Mouse (Mus musculus): ENCODE measurements at regions not wholly inside any gene's neighbourhood (a gene's known extent, or its start where the extent isn't known, plus 50 kb on each side); places are given as distances from the start of the nearest gene placed in this dataset.
A peak's percentile ranks its signal among the peaks of the same experiment; 100 is the strongest.

DNA sequence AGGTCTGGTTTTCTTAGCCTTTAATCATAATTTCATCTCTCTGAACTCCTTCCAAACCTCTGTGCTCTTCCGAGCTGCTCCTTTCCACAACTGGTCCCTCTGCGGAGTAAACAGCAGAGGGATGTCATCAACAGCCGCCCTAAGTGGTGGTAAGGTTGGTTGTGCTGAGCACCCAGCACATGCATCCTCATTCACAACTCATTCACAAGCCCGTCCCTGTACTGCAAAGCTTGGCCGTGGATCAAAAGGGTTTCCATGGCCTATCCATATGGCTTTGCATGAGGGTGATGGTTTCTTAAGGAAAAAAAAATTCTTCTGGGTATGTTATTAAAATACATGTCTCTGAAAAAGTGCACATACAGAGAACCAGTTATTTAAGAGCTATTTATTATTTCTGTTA lies 828.6 kb upstream of the Sox9 start:
- no peaks in the 10 kb centered on the region for H3K27me3 ChIP-seq (ENCODE audit: insufficient read depth, low read length)
- H3K36me3 ChIP-seq (ENCODE audit: insufficient read depth, low read length), result no peaks in the 10 kb centered on the region
- WGBS, result 66% methylated on average over 5 of the region's 5 CpGs
- no peak for TF ChIP-seq CTCF (IDR thresholded peaks at IDR 0.05)
- ATAC-seq (ENCODE audit: low FRiP score) (no peak), DNase-seq (ENCODE audit: low spot score) (no peak)
- H3K9me3 ChIP-seq (ENCODE audit: low read length), result no peaks in the 10 kb centered on the region
- no peaks in the 10 kb centered on the region for H3K4me1 ChIP-seq (ENCODE audit: insufficient read depth, low read length)
- no peak overlapping the region for H3K27ac ChIP-seq (ENCODE audit: low read depth, low read length)
- no peak overlapping the region for H3K4me2 ChIP-seq (ENCODE audit: low read depth, low read length, poor library complexity, severe bottlenecking)
- H3K9ac ChIP-seq (replicated peaks; ENCODE audit: low read length, poor library complexity, severe bottlenecking), result no peak overlapping the region
- H3K4me3 ChIP-seq (ENCODE audit: low read depth, low read length), result no peak overlapping the region

DNA sequence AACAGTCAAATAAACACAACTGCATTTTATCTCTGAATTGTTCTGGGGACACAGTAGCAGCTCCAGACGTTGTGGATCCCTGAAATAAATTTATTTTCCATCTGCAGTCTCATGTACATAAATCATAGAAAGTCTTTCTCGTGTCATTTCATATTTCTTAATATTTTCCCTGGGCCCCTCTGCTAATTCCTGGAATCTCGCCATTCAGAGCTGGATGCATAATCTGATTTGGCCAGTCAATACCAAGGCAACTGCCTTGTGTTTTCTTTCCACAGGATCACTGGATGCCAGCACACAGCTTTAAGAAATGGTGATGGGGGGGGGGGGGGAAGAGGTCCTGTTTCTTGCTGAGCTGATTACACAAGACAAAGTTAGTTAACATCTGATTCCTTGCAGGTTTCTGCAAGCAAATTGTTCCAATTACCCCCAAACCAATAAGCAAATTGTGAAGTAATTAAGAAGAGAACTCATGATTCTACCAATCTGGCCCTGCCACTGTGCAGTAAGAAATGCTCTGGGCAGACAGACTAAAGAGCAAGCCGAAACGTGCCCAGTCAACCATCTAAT lies 824.2 kb upstream of the Sox9 start:
- Histone ChIP-seq H3K36me3 (ENCODE audit: insufficient read depth, low read length) (no peaks in the 10 kb centered on the region), H3K4me1 (ENCODE audit: insufficient read depth, low read length) (no peaks in the 10 kb centered on the region), H3K4me3 (ENCODE audit: low read depth, low read length) (no peak overlapping the region), H3K9me3 (ENCODE audit: low read length) (no peaks in the 10 kb centered on the region), H3K4me2 (ENCODE audit: low read depth, low read length, poor library complexity, severe bottlenecking) (no peak overlapping the region), H3K27me3 (ENCODE audit: insufficient read depth, low read length) (no peaks in the 10 kb centered on the region), H3K9ac (replicated peaks; ENCODE audit: low read length, poor library complexity, severe bottlenecking) (no peak overlapping the region), H3K27ac (ENCODE audit: low read depth, low read length) (no peak overlapping the region)
- 66% methylated on average over 5 of the region's 5 CpGs for WGBS
- no peak for TF ChIP-seq CTCF (IDR thresholded peaks at IDR 0.05)
- ATAC-seq (ENCODE audit: low FRiP score), result no peak
- DNase-seq (ENCODE audit: low spot score), result no peak

DNA sequence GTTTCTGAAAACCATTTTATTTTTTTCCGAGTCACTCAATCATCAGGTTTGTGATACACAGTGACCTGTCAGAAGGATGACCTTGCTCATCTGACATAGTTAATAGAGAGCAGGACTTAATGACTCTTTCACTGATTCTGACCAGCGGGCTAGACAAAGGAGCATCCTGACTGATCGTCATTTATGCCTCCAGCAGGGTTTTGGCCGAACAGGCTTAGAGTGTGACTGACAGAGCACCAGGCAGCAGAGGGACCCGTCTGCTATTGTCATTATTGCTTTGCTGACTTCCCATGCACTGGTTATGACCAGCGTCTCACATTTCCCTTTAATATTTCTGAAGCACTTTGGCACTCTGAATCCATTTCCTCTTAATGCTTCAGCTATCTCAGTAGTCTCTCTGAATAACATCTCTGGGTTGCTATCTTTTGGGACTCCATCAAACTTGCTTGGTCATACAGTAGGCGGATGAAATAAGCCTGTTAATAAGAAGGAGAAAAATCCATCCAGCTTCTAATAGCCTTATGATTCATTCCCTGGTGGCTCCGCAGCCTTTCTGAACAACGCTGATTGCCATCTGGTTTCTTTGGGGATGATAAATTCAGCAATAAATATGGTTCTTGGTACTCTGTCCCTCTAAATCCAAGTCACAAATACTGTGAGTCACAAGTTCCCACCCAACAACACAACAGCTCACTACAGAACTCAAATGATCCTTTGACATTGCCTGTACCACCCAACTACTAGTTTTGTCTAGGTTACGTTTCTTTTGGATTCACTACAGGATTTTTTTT lies 820.8 kb upstream of the Sox9 start:
- ATAC-seq (ENCODE audit: low FRiP score) (no peak), DNase-seq (ENCODE audit: low spot score) (peak; percentile 57)
- Histone ChIP-seq H3K4me3 (ENCODE audit: low read depth, low read length) (no peak overlapping the region), H3K36me3 (ENCODE audit: insufficient read depth, low read length) (no peaks in the 10 kb centered on the region), H3K9ac (replicated peaks; ENCODE audit: low read length, poor library complexity, severe bottlenecking) (no peak overlapping the region), H3K27me3 (ENCODE audit: insufficient read depth, low read length) (no peaks in the 10 kb centered on the region), H3K9me3 (ENCODE audit: low read length) (no peaks in the 10 kb centered on the region), H3K4me1 (ENCODE audit: insufficient read depth, low read length) (no peaks in the 10 kb centered on the region), H3K27ac (ENCODE audit: low read depth, low read length) (no peak overlapping the region), H3K4me2 (ENCODE audit: low read depth, low read length, poor library complexity, severe bottlenecking) (no peak overlapping the region)
- TF ChIP-seq CTCF (IDR thresholded peaks at IDR 0.05), result no peak
- 44% methylated on average over 10 of the region's 10 CpGs for WGBS

DNA sequence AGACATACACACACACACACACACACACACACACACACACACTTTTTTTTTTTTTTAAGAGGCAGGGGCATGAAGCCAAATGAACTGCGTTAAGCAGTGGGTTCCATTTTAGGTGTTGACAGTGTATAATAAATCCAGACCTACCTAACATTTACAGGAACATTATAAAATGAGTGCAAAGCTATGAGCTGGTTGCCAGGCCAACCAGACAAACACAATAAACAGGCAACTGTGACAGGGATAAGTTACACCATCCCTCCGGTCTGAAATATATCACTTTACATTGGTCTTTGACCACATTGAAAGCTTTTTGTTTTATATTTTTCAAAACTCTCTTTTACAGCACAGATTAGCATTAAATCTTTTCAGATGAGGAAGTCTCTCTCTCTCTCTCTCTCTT lies 820.2 kb upstream of the Sox9 start:
- Histone ChIP-seq H3K27me3 (ENCODE audit: insufficient read depth, low read length) (no peaks in the 10 kb centered on the region), H3K4me1 (ENCODE audit: insufficient read depth, low read length) (no peaks in the 10 kb centered on the region), H3K27ac (ENCODE audit: low read depth, low read length) (no peak overlapping the region), H3K4me2 (ENCODE audit: low read depth, low read length, poor library complexity, severe bottlenecking) (no peak overlapping the region), H3K9ac (replicated peaks; ENCODE audit: low read length, poor library complexity, severe bottlenecking) (no peak overlapping the region), H3K36me3 (ENCODE audit: insufficient read depth, low read length) (no peaks in the 10 kb centered on the region), H3K4me3 (ENCODE audit: low read depth, low read length) (no peak overlapping the region), H3K9me3 (ENCODE audit: low read length) (no peaks in the 10 kb centered on the region)
- no peak for ATAC-seq (ENCODE audit: low FRiP score)
- TF ChIP-seq CTCF (IDR thresholded peaks at IDR 0.05), result no peak
- 62% methylated on average over 2 of the region's 2 CpGs for WGBS
- DNase-seq (ENCODE audit: low spot score), result no peak

DNA sequence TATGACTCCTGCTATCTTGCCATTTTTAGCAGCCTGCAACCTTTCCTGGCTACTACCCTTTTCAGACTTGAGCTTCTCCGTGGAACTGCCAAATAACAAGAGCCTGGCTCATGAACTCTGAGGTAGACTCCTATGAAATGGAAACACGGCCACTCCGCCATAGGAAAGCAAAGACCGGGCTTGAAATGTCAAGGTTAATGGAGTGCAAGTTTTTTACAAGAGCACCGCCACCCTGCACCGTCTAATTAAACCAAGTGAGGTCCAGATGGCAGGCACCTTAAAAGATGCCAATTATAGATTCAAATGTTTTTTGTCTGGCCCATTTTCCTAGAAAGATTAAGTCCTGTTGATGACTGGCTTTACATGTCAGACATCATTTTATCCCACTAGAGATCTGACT lies 818.0 kb upstream of the Sox9 start:
- Histone ChIP-seq H3K27ac (ENCODE audit: low read depth, low read length) (no peak overlapping the region), H3K27me3 (ENCODE audit: insufficient read depth, low read length) (no peaks in the 10 kb centered on the region), H3K9ac (replicated peaks; ENCODE audit: low read length, poor library complexity, severe bottlenecking) (no peak overlapping the region), H3K9me3 (ENCODE audit: low read length) (no peaks in the 10 kb centered on the region), H3K4me1 (ENCODE audit: insufficient read depth, low read length) (no peaks in the 10 kb centered on the region), H3K4me2 (ENCODE audit: low read depth, low read length, poor library complexity, severe bottlenecking) (no peak overlapping the region), H3K36me3 (ENCODE audit: insufficient read depth, low read length) (no peaks in the 10 kb centered on the region), H3K4me3 (ENCODE audit: low read depth, low read length) (no peak overlapping the region)
- 84% methylated on average over 6 of the region's 6 CpGs for WGBS
- DNase-seq (ENCODE audit: low spot score), result peak; percentile 19
- no peak for ATAC-seq (ENCODE audit: low FRiP score)
- no peak for TF ChIP-seq CTCF (IDR thresholded peaks at IDR 0.05)

DNA sequence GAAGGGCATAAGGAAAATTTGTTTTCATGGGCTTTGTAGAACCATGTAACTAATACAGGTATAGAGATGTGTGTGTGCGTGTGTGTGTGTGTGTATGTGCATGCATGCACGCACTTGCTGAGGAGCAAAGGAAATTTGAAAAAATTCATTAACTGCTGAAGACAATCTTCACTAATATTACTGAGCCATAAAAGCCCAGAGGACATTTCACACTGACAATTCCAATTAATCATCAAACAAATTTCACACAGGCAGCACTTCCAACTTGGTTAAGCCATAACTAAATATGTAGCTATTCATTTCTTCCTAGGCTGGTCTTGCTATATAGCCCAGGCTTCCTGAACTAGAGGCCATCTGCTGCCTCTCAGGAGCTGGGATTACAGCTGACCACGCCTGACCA lies 815.6 kb upstream of the Sox9 start:
- DNase-seq (ENCODE audit: low spot score) (peak; percentile 57), ATAC-seq (ENCODE audit: low FRiP score) (no peak)
- no peaks in the 10 kb centered on the region for H3K9me3 ChIP-seq (ENCODE audit: low read length)
- no peaks in the 10 kb centered on the region for H3K36me3 ChIP-seq (ENCODE audit: insufficient read depth, low read length)
- no peaks in the 10 kb centered on the region for H3K27me3 ChIP-seq (ENCODE audit: insufficient read depth, low read length)
- WGBS, result 78% methylated on average over 3 of the region's 3 CpGs
- no peak overlapping the region for H3K4me3 ChIP-seq (ENCODE audit: low read depth, low read length)
- no peaks in the 10 kb centered on the region for H3K4me1 ChIP-seq (ENCODE audit: insufficient read depth, low read length)
- H3K9ac ChIP-seq (replicated peaks; ENCODE audit: low read length, poor library complexity, severe bottlenecking), result no peak overlapping the region
- no peak for TF ChIP-seq CTCF (IDR thresholded peaks at IDR 0.05)
- H3K27ac ChIP-seq (ENCODE audit: low read depth, low read length), result no peak overlapping the region
- no peak overlapping the region for H3K4me2 ChIP-seq (ENCODE audit: low read depth, low read length, poor library complexity, severe bottlenecking)

All from midbrain, postnatal 0 days (tissue).